Mouse (Mus musculus) cerebellum, adult 18-20 months (tissue): ENCODE measurements at regions not wholly inside any gene's neighbourhood (a gene's known extent, or its start where the extent isn't known, plus 50 kb on each side); places are given as distances from the start of the nearest gene placed in this dataset.
A peak's percentile ranks its signal among the peaks of the same experiment; 100 is the strongest.

Experiments
- DNase-seq, 2 experiments: peaks; one replicate each; pipeline ENCODE4 v3.0.0; 2021

GRCm38 (mm10) chrX:58620403-58620802, 288.8 kb upstream of the 4930550L24Rik start:
- peak; percentile 5 to 30 for DNase-seq
